Mouse (Mus musculus) stomach, embryonic 14.5 days (tissue): ENCODE measurements around the gene Ece1. TPM values are rescaled to one million over a fixed set of nuclear protein-coding genes. Genes with fewer than 3 reads are reported as not detected.

Source experiments
- ATAC-seq: fragments of 200-750 bp; cut with Nextera tagmentation; 2 replicates; pipeline ENCODE4 v1.8.0; 2017; ENCODE audit warnings: low read depth, moderate TSS enrichment; ENCODE audit not compliant: insufficient number of reproducible peaks, insufficient read depth, low FRiP score
- H3K27ac ChIP-seq: fragments of 300-500 bp; sonication (generic); 2 replicates; pipeline ENCODE4 v1.5.1; 2014; ENCODE audit warnings: mild to moderate bottlenecking, low read length, moderate library complexity, mixed read lengths
- H3K27me3 ChIP-seq: fragments of 300-500 bp; sonication (generic); 2 replicates; pipeline ENCODE4 v1.6.1; 2014; ENCODE audit warnings: low read length, control low read depth, mixed read lengths; ENCODE audit not compliant: control insufficient read depth, insufficient read depth
- H3K36me3 ChIP-seq: fragments of 300-500 bp; sonication (generic); 2 replicates; pipeline ENCODE4 v1.6.1; 2014; ENCODE audit warnings: mild to moderate bottlenecking, control low read depth, low read length, moderate library complexity, mixed read lengths; ENCODE audit not compliant: control insufficient read depth, insufficient read depth
- H3K4me1 ChIP-seq: fragments of 300-500 bp; sonication (generic); 2 replicates; pipeline ENCODE4 v1.6.1; 2014; ENCODE audit warnings: low read length, control low read depth, mixed read lengths; ENCODE audit not compliant: control insufficient read depth, insufficient read depth
- H3K4me2 ChIP-seq: fragments of 300-500 bp; sonication (generic); replicated peaks from 2 replicates; pipeline ENCODE4 v1.6.1; 2014; ENCODE audit warnings: low read depth, low read length, control low read depth
- H3K4me3 ChIP-seq: fragments of 300-500 bp; sonication (generic); 2 replicates; pipeline ENCODE4 v1.5.1; 2014; ENCODE audit warnings: low read depth, low read length, control low read depth
- H3K9ac ChIP-seq: fragments of 300-500 bp; sonication (generic); replicated peaks from 2 replicates; pipeline ENCODE4 v1.6.1; 2014; ENCODE audit warnings: low read depth, mild to moderate bottlenecking, control low read depth, low read length, moderate library complexity, mixed read lengths
- H3K9me3 ChIP-seq: fragments of 300-500 bp; sonication (generic); 2 replicates; pipeline ENCODE4 v1.6.1; 2016; ENCODE audit warnings: low read depth, low read length, control low read depth; ENCODE audit not compliant: control insufficient read depth
- WGBS: fragments of 180-500 bp; shearing (Covaris S2); extraction: QIAGEN DNeasy Blood & Tissue Kit; methylation state at CpG from one replicate; pipeline ENCODE4 v1.1.7; 2014; 5-methylcytosine and 5-hydroxymethylcytosine counted together
- polyA plus RNA-seq: library from polyadenylated mRNA; unstranded; fragments of >200 nt; fragmentation: Nextera tagmentation; extraction: Ambion mirVana; gene quantifications from 2 replicates; pipeline ENCODE4 v1.2.1, GENCODE M21; 2014

The Ece1 gene
- polyA plus RNA-seq, 1 experiment from 2014 or later, result 80.6 TPM

GRCm38 (mm10) chr4:137862516-137863240 is 641 bp downstream of the Ece1 start:
- ATAC-seq, result no peak
- Histone ChIP-seq H3K4me3 (peak overlapping the region; percentile 59), H3K36me3 (no peaks in the 10 kb centered on the region), H3K27me3 (no peaks in the 10 kb centered on the region), H3K9ac (peak overlapping the region; percentile 47), H3K9me3 (no peaks in the 10 kb centered on the region), H3K27ac (0 out of 2 replicates have a peak overlapping the region, but pooled peaks have one; percentile 3), H3K4me1 (peaks cover 46% of the 10 kb centered on the region), H3K4me2 (peak overlapping the region; percentile 90)
- 8% methylated on average over 21 of the region's 21 CpGs for WGBS

DNA sequence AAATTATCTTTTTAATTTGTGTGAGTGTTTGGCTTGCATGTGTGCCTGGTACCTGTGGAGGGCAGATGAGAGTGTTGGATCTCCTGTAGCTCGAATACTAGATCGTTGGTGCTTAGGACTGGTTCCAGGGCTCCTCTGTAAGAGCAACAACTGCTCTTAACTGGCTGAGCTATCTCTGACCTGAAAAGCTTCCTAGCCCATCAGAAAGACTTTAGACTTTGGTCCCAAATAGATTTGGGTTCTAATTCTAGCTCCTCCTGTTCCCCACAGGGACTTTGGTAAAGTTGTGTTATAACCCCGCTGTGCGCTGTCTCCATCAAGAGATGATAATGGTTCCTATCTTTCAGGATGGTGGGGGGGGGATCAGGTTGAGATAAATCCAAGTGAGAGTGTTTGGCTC is 2.0 kb downstream of the Ece1 start:
- no peaks in the 10 kb centered on the region for H3K36me3 ChIP-seq
- whole genome bisulfite sequencing, result 90% methylated on average over 4 of the region's 4 CpGs
- no peak overlapping the region for H3K27ac ChIP-seq
- no peak overlapping the region for H3K4me3 ChIP-seq
- no peaks in the 10 kb centered on the region for H3K9me3 ChIP-seq
- H3K4me2 ChIP-seq, result no peak overlapping the region
- peaks cover 51% of the 10 kb centered on the region for H3K4me1 ChIP-seq
- H3K9ac ChIP-seq, result no peak overlapping the region
- no peaks in the 10 kb centered on the region for H3K27me3 ChIP-seq
- no peak for ATAC-seq

DNA sequence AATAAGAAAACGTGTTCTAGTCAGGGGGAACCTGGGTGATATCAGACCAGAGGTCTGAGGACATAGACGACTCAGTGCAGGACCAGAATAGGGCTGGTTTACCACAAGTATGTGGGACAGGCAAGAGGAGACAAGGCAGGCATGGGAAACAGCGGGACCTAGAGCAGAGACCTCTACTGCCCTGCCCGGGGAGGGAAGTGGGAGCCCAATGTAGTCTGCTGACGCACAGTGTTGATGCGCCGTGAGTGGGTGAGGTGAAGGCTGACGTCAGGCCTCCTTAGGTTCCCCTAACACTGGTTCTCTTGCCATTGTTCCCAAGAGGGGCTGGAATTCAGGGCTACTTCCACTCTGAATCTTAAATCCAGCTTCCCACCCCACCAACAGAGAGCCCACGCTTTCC is 2.7 kb downstream of the Ece1 start:
- Histone ChIP-seq H3K4me3 (no peak overlapping the region; the same call in 1 of the 2 replicates), H3K36me3 (no peaks in the 10 kb centered on the region), H3K9ac (no peak overlapping the region), H3K27ac (no peak overlapping the region), H3K4me2 (peak overlapping the region; percentile 19), H3K4me1 (peaks cover 58% of the 10 kb centered on the region), H3K9me3 (no peaks in the 10 kb centered on the region), H3K27me3 (no peaks in the 10 kb centered on the region)
- WGBS, result 39% methylated on average over 9 of the region's 9 CpGs
- no peak for ATAC-seq

DNA sequence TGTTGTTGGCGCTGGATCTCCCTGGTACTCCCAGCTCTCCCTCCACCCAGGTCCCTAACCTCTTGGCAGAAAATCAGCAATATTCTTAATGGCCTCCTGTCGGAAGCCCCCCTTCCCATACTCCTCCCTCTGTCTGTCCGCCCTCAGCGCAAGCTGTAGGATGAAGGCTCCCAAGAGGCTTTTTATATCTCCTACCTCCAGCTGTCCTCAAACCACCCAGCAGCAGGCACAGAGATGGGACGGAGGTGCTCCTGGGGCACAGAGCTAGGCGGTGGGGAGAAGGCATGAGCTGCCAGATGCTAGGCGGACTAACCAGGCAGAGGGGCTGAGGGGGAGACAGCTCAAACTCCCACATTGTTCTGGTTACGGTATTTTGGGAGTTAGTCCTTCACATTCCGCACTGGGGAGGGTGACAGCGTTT is 3.2 kb downstream of the Ece1 start:
- no peak overlapping the region for H3K27ac ChIP-seq

GRCm38 (mm10) chr4:137866206-137866863 is 4.3 kb downstream of the Ece1 start:
- peaks cover 61% of the 10 kb centered on the region for H3K4me1 ChIP-seq

More for the DNA sequence above, 3.2 kb downstream of the Ece1 start:
- WGBS, result 40% methylated on average over 10 of the region's 10 CpGs
- Histone ChIP-seq H3K27me3 (no peaks in the 10 kb centered on the region), H3K4me3 (no peak overlapping the region; the same call in 1 of the 2 replicates), H3K4me1 (peaks cover 63% of the 10 kb centered on the region), H3K4me2 (peak overlapping the region; percentile 19), H3K36me3 (no peaks in the 10 kb centered on the region), H3K9me3 (no peaks in the 10 kb centered on the region), H3K9ac (no peak overlapping the region)
- ATAC-seq, result no peak

GRCm38 (mm10) chr4:137867225-137867624 is 5.2 kb downstream of the Ece1 start:
- ATAC-seq, result peak; percentile 47
- Histone ChIP-seq H3K27ac (no peak overlapping the region), H3K36me3 (no peaks in the 10 kb centered on the region), H3K4me1 (peaks cover 61% of the 10 kb centered on the region), H3K27me3 (no peaks in the 10 kb centered on the region), H3K9ac (no peak overlapping the region), H3K9me3 (no peaks in the 10 kb centered on the region), H3K4me3 (no peak overlapping the region), H3K4me2 (0 out of 2 replicates have a peak overlapping the region, but pooled peaks have one; percentile 8)
- 36% methylated on average over 4 of the region's 4 CpGs for WGBS

More at GRCm38 (mm10) chr4:137866206-137866863, 4.3 kb downstream of the Ece1 start:
- Histone ChIP-seq H3K27me3 (no peaks in the 10 kb centered on the region), H3K9me3 (no peaks in the 10 kb centered on the region), H3K4me3 (no peak overlapping the region), H3K36me3 (no peaks in the 10 kb centered on the region), H3K9ac (no peak overlapping the region), H3K4me2 (no peak overlapping the region), H3K27ac (no peak overlapping the region)
- no peak for ATAC-seq
- WGBS, result 47% methylated on average over 19 of the region's 19 CpGs

- no peak for ATAC-seq
- Histone ChIP-seq H3K27me3 (no peaks in the 10 kb centered on the region), H3K9me3 (no peaks in the 10 kb centered on the region), H3K9ac (no peak overlapping the region), H3K36me3 (no peaks in the 10 kb centered on the region), H3K27ac (no peak overlapping the region), H3K4me1 (peaks cover 61% of the 10 kb centered on the region), H3K4me2 (0 out of 2 replicates have a peak overlapping the region, but pooled peaks have one; percentile 8), H3K4me3 (no peak overlapping the region)
- 52% methylated on average over 13 of the region's 13 CpGs for WGBS
Observed at GRCm38 (mm10) chr4:137867675-137868257, 5.7 kb downstream of the Ece1 start.

GRCm38 (mm10) chr4:137869667-137870274 is 7.7 kb downstream of the Ece1 start:
- H3K4me1 ChIP-seq, result peaks cover 62% of the 10 kb centered on the region
- peak; percentile 34; the same call in 1 of the 2 replicates for ATAC-seq
- H3K27me3 ChIP-seq, result no peaks in the 10 kb centered on the region
- H3K4me2 ChIP-seq, result no peak overlapping the region
- no peaks in the 10 kb centered on the region for H3K9me3 ChIP-seq
- 32% methylated on average over 16 of the region's 16 CpGs for WGBS
- H3K9ac ChIP-seq, result no peak overlapping the region
- H3K27ac ChIP-seq, result peak overlapping the region; percentile 55; the same call in 1 of the 2 replicates
- H3K36me3 ChIP-seq, result no peaks in the 10 kb centered on the region
- H3K4me3 ChIP-seq, result no peak overlapping the region
